Mouse (Mus musculus) mouse embryonic stem cell (cell line): ENCODE measurements at regions not wholly inside any gene's neighbourhood (a gene's known extent, or its start where the extent isn't known, plus 50 kb on each side); places are given as distances from the start of the nearest gene placed in this dataset.

Experiments used
- in situ Hi-C, 2 experiments: fragments of 300-500 bp; cut with MboI; formaldehyde crosslinking; loops; 1 replicate in 1 of 2; 3 replicates in 1 of 2; pipeline ENCODE4 v1.14.3; 2019 to 2020; ENCODE audit warnings: low sequenced_read_pairs in 2 of 2, low pct_unique_long_range_greater_than_20kb in 1 of 2, mixed read lengths in 1 of 2; ENCODE audit not compliant: unreplicated experiment in 1 of 2

GRCm38 (mm10) chr6:141091076-141091780 lies 157.8 kb upstream of the Pde3a start:
- in situ Hi-C loops = no loop called here

DNA sequence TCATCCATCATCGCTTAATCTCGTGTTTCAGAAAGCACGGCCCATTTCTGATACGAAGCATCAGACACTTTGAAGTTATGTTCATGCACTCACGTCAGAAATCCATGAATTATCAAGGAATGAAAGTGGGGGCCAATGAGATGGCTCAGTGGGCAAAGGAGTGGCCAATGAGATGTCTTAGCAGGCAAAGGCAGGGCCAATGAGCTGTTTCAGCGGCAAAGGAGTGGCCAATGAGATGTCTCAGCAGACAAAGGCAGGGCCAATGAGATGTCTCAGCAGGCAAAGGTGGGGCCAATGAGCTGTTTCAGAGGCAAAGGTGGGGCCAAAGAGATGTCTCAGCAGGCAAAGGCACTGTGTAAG lies 157.3 kb upstream of the Pde3a start:
- in situ Hi-C loops = no loop called here

GRCm38 (mm10) chr6:141097338-141098122 lies 151.5 kb upstream of the Pde3a start:
- in situ Hi-C loops = no loop called here

DNA sequence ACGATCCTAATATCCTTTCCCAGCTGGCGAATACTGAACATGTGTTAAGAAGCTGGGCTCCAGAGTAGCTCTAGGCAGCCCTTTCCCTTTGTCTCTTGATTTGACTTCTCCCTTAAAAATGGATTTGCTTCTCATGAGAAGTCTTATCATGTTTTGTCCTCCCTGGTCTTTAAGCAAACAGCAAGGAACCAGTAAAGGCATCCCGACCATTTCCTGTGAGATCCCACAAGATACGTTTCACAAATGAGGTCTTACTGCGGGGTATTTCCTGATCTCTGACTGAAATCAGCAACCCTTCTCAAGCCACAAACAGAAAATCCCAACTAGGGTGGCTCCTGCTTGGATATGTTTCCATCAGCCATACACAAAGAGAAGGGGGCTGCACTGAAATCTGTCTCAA lies 130.8 kb upstream of the Pde3a start:
- in situ Hi-C loops = no loop called here

DNA sequence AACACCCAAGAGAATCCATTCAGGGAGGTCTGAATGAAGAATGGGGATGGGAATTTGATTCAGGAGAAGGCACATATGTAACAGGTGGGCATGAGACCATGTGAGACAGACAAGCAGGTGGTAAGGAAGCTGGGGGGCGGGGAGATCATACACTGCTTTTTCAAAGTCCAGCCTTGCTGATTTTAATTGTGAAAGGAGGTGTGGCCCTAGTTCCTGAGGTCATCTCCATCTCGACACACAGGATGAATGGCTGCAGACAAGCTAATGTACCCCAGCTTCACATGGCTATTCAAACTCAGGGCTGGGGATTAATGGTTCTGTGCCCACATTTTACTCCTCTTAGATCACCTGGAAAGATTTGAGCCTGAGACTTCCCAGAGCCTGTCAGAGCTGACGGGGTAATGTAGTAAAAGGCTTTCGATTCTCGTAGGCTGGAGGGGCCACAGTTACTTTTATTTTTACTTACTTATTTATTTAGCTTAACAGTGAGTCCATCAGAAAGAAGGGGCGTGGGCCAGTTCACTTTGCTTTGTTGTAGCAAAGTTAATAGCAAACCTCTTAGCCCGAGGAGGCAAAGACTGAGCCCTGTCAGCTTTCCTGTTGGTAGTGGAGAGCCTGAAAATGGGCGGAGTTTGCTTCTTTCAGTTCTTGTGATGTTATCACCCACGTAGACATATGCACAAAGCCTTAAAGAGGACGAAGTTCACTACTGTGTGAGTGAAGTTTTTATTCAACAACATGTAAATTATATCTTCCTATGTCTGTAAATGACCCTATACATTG lies 122.3 kb upstream of the Pde3a start:
- in situ Hi-C loops = no loop called here

GRCm38 (mm10) chr6:141129596-141129995 lies 119.5 kb upstream of the Pde3a start:
- in situ Hi-C loops = no loop called here

- in situ Hi-C loops = no loop called here
Observed at GRCm38 (mm10) chr6:141134176-141134575, 114.9 kb upstream of the Pde3a start.

- in situ Hi-C loops = no loop called here
Observed at GRCm38 (mm10) chr6:141136664-141137375, 112.2 kb upstream of the Pde3a start.

- in situ Hi-C loops = no loop called here
Observed at GRCm38 (mm10) chr6:141141016-141141415, 108.1 kb upstream of the Pde3a start.

- in situ Hi-C loops = no loop called here
Observed at GRCm38 (mm10) chr6:141148417-141149169, 100.5 kb upstream of the Pde3a start.

DNA sequence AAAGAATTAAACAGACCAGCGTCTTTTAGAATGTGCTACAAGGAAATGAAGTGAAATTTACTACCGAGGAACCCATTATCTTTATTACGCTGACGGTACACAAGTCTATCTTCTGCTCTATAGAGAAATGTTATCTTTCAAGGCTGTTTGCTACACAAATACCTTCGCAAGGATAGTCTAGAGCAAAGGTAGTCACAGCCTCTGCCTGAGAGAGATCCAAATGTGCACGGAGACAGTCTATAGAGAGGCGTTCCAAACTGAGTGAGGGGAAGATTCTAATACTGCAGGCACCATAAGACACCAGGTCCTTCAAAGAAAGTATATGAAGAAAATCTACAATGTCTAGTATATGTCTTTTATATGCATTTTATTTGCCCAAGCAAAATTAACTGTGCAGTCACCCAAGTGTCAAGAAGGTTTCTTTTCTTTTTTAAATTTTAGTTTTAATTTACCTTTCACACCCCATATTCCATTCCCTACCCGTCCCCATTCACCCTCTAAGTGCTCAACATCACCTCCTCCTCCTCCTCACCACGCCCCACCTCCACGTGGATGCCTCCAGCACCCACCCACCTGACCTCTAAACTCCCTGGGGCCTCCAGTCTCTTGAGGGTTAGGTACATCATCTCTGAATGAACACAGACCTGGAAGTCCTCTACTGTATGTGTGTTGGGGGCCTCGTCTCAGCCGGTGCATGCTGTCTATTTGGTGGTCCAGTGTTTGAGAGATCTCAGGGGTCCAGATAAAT lies 99.7 kb upstream of the Pde3a start:
- in situ Hi-C loops = no loop called here

DNA sequence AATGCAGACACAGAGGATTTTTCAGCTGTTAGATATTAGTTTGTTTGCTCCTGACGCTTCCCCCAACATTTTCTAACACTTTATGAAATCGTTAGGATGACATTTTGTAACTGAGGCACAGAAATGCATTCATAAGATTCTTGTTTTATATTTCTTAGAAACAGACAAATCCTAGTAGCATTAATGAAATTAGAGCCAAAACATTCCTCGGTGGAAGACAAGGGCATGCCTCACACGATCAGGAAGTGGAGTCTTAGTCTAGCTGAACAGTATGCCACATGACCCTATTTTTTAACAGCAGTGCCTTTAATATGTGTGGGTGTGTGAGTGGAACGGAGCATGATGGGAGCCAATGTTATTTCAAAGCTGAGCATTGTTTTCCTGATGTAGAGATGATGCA lies 89.7 kb upstream of the Pde3a start:
- in situ Hi-C loops = no loop called here

- in situ Hi-C loops = no loop called here
Observed at GRCm38 (mm10) chr6:141161626-141162233, 87.3 kb upstream of the Pde3a start.

- in situ Hi-C loops = no loop called here
Observed at GRCm38 (mm10) chr6:141167270-141167669, 81.8 kb upstream of the Pde3a start.

GRCm38 (mm10) chr6:141168356-141168755 lies 80.7 kb upstream of the Pde3a start:
- in situ Hi-C loops = no loop called here

DNA sequence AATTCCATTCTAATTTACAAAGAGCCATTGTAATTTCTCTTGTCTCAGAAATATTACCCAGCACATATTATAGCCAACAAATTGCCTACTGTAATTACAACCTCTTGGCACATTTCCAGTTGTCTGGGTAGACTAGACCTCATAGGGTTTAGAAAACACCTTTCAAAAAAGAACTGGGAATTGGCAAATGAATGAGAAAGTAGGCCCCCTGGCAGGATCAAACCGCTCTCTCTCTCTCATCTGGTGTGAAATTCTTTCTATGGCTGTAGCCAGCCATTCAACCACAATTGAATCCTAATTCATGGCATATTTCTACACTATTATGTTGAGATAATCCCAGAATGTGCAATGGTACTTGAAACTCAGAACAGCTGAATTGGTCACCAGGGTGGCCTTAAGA lies 65.3 kb upstream of the Pde3a start:
- in situ Hi-C loops = no loop called here

DNA sequence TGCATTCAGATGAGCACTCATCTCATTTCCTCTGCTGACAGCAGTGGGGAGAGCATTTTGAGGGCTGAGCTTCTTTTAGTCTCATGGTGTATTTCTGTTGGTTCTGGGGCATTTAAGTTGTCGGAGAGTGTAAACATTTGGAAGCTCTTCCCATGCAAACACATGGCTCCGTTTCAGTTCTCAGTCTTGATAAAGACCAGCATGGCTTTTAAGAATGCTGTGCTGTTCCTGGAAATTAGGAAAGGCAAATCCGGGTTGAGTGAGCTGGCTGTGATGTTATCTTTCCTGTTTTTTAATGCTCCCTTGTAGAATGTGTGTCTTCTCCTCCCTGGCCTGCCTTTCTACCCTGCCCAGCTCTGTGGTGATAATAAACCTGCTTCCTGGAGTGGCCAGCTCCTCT lies 61.0 kb upstream of the Pde3a start:
- in situ Hi-C loops = no loop called here
